Mouse (Mus musculus) thymus, adult 2 months (tissue): ENCODE results near the gene Fam184a. TPM values are rescaled to one million over a fixed set of nuclear protein-coding genes. Genes with fewer than 3 reads are reported as not detected.

Experiments used
- DNase-seq: peaks from one replicate; pipeline ENCODE4 v3.0.0; 2021
- H3K27ac ChIP-seq: fragments of 200-500 bp; 2 replicates; pipeline ENCODE4 v1.5.1; 2012; ENCODE audit warnings: low read length, control low read depth; ENCODE audit not compliant: control insufficient read depth, insufficient read depth
- H3K27me3 ChIP-seq: fragments of 200-500 bp; 2 replicates; pipeline ENCODE4 v1.6.1; 2012; ENCODE audit warnings: mild to moderate bottlenecking, low read length, moderate library complexity, mixed read lengths; ENCODE audit not compliant: control insufficient read depth, insufficient read depth
- H3K36me3 ChIP-seq: fragments of 200-500 bp; 2 replicates; pipeline ENCODE4 v1.6.1; 2012; ENCODE audit warnings: mild to moderate bottlenecking, low read length, moderate library complexity; ENCODE audit not compliant: control insufficient read depth, insufficient read depth
- H3K4me1 ChIP-seq: fragments of 200-500 bp; replicated peaks from 2 replicates; pipeline ENCODE4 v1.6.1; 2012; ENCODE audit warnings: low read length; ENCODE audit not compliant: control insufficient read depth, insufficient read depth
- H3K4me3 ChIP-seq: fragments of 200-500 bp; 2 replicates; pipeline ENCODE4 v1.5.1; 2012; ENCODE audit warnings: mild to moderate bottlenecking, low read length, control low read depth, moderate library complexity; ENCODE audit not compliant: control insufficient read depth, insufficient read depth
- CTCF ChIP-seq: fragments of 200-500 bp; IDR thresholded peaks from 2 replicates; pipeline ENCODE4 v1.5.1; 2012; ENCODE audit warnings: mild to moderate bottlenecking, control low read depth, low read length, moderate library complexity, borderline replicate concordance; ENCODE audit not compliant: control insufficient read depth, poor library complexity, insufficient read depth; ENCODE audit errors: extremely low read depth
- POLR2A ChIP-seq: fragments of 200-500 bp; IDR thresholded peaks from 2 replicates; pipeline ENCODE4 v1.6.1; 2012; ENCODE audit warnings: mild to moderate bottlenecking, low read length, control low read depth, moderate library complexity; ENCODE audit not compliant: control insufficient read depth, poor library complexity, insufficient read depth; ENCODE audit errors: extremely low read depth
- WGBS: fragments of 180-500 bp; shearing (Covaris S2); methylation state at CpG from one replicate; pipeline ENCODE4 v1.1.7; 2018; 5-methylcytosine and 5-hydroxymethylcytosine counted together
- polyA plus RNA-seq: library from polyadenylated mRNA; depleted of rRNA; stranded (reverse); fragments of >200 nt; gene quantifications from 2 replicates; pipeline ENCODE4 v1.2.3, GENCODE M21; 2012

Gene Fam184a
- polyA plus RNA-seq, 1 experiment: 0.69 TPM

DNA sequence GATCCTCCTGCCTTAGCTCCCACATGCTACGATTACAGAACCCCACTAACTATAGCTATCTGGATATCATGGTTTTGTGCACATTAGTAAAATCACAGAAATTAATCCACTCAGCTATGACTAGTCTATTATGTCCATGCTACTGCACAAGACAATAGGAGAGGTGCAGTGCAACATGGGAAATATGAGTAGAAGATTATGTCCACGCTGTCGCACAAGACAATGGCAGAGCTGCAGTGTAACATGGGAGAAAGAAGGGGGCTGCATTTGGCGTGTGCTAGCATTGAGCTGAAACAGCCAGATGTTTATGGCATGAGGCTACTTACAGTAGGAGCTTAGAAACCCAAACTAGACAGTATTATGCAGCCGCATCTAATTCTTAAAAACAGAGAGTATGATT, 8.0 kb downstream of the Fam184a start:
- H3K4me3 ChIP-seq: no peak overlapping the region
- no peaks in the 10 kb centered on the region for H3K36me3 ChIP-seq
- no peak overlapping the region for H3K27ac ChIP-seq
- TF ChIP-seq CTCF: no peak
- no peak for TF ChIP-seq POLR2A
- no peak for DNase-seq
- no peaks in the 10 kb centered on the region for H3K27me3 ChIP-seq
- 93% methylated on average over 5 of the region's 5 CpGs for WGBS
- no peaks in the 10 kb centered on the region for H3K4me1 ChIP-seq

DNA sequence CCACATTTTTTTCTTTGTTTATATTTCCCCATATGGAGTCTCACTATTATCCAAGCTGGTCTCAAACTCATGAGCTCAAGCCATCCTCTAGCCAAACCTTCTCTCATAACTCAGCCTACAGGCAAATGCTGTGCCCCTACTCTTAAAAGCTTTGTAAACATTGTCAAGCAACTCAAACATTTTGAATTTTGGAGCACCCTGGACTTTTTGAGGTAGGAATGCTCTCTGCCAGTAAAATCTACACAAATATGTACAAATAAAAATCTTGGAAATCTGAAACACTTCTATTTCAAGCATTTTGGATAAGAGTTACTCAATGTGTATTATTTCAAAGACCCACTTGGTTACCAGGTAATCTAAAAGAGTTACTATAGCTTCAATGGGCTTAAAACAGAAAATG, 10.9 kb downstream of the Fam184a start:
- no peak for TF ChIP-seq CTCF
- TF ChIP-seq POLR2A: no peak
- Histone ChIP-seq H3K27ac (no peak overlapping the region), H3K36me3 (no peaks in the 10 kb centered on the region), H3K27me3 (no peaks in the 10 kb centered on the region), H3K4me1 (no peaks in the 10 kb centered on the region), H3K4me3 (no peak overlapping the region)
- DNase-seq: no peak

DNA sequence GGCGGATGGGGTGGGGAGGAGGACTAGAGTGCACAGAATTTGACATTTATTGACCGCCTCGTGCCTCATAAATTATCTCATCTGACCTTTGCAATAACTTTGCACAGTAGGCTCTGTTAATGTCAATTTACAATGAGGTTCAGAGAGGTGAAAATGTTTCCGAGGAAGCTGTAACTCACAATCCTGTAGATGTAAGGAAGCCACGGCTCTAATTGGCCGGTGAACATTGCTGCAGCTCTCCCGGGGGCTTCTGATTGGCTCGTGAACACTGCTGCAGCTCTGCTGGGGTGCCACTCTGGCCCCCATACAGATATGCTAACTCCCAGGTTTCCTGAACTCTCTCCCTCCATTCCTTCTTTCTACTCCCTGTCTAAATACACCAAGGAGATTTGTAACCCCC, 12.1 kb downstream of the Fam184a start:
- Histone ChIP-seq H3K27me3 (no peaks in the 10 kb centered on the region), H3K27ac (no peak overlapping the region), H3K4me3 (no peak overlapping the region), H3K36me3 (no peaks in the 10 kb centered on the region), H3K4me1 (no peaks in the 10 kb centered on the region)
- no peak for TF ChIP-seq CTCF
- TF ChIP-seq POLR2A: no peak
- no peak for DNase-seq
- 95% methylated on average over 8 of the region's 8 CpGs for WGBS

DNA sequence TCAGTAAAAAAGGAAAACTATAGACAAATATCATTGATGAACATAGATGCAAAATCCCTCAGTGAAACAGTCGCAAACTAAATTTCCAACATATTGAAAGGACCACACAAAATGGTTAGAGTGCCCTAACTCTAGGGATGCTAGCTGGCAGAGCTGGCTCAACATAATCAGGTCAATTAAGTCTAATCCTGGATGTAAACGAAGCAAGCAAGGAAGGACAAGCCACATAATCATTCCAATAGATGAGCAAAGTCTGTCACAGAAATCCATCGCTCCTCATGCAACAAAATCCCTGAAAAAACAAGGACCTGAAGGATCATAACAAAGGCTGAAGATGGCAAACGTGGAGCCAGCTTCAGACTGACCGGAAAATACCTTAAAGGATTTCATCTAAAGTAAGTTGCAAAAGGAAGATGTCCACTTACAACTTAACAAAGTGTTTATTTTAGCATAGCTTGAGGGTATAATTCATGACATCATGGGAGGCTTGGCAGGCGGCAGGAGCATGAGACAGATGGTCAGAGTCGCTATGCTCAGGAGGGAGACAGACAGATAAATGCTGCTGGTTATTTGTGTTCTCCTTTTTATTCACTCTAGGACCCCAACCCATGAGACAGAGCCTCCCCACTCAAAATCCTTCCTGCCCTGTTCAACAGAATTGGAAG, 15.6 kb downstream of the Fam184a start:
- no peak overlapping the region for H3K4me3 ChIP-seq
- TF ChIP-seq CTCF: no peak
- no peaks in the 10 kb centered on the region for H3K36me3 ChIP-seq
- no peak overlapping the region for H3K27ac ChIP-seq
- DNase-seq: no peak
- 91% methylated on average over 7 of the region's 7 CpGs for WGBS
- H3K27me3 ChIP-seq: no peaks in the 10 kb centered on the region
- H3K4me1 ChIP-seq: no peaks in the 10 kb centered on the region

DNA sequence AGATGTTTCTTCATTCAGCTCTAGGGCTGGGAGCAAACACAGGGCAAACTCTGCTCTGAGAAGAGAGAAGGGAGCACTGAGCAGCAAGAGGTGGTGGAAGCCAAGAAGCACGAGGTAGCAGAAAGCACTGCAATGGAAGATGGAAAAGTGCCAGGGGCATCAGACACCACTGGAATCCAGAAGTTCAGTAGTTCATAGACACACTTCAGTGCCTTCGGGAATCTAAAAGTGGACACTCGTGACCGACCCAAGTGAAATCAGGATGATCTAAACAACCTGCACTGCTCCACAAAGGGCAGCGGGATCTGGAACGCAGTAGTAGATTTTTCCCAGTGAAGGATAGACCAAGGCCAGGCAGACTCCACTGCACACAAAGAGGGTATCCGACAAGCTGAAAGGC, 18.6 kb downstream of the Fam184a start:
- DNase-seq: no peak
- Histone ChIP-seq H3K4me1 (no peaks in the 10 kb centered on the region), H3K27ac (no peak overlapping the region), H3K36me3 (no peaks in the 10 kb centered on the region), H3K4me3 (no peak overlapping the region), H3K27me3 (no peaks in the 10 kb centered on the region)
- WGBS: 96% methylated on average over 7 of the region's 7 CpGs
- TF ChIP-seq CTCF: no peak
- no peak for TF ChIP-seq POLR2A

DNA sequence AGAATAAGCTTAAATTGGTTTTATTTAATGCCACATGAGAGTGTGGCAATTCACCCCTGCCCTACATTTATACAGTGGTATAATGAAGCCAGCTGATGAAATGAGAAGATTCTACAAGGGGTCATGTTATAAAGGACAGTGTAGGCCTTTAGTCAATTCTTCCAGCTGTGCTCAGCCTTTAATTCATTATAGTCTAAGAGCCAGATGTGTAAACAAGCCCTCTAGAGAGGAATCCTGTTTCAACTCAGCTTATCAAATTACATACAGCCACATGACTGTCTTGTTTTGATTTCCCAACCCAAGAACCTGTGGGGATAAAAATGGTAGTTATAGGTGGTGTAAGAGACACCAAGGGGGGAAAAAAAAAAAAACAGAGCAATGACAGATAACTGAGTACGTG, 22.0 kb downstream of the Fam184a start:
- Histone ChIP-seq H3K36me3 (no peaks in the 10 kb centered on the region), H3K27me3 (no peaks in the 10 kb centered on the region), H3K4me1 (no peaks in the 10 kb centered on the region), H3K27ac (no peak overlapping the region), H3K4me3 (no peak overlapping the region)
- WGBS: 77% methylated on average over 1 of the region's 1 CpGs
- TF ChIP-seq CTCF (no peak), POLR2A (no peak)
- no peak for DNase-seq

DNA sequence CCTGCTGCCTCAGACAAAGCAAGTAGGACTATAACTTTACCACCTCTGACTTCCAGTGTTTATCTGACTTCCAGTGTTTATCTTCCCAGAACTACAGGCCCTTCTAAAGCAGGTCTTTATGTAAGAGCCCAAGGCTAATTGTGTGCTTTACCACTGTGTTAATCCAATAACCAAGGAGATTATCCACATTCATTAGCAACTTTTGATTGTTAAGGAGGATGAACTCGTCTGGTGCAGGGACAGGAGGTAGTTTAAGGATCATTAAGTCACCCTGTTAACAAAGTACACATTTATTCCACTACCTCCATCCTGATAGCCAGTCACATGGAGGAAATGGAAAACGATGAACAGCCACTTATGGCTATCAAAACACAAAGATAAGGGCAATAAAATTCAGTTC, 25.6 kb downstream of the Fam184a start:
- 82% methylated on average over 2 of the region's 2 CpGs for WGBS
- no peak for TF ChIP-seq POLR2A
- TF ChIP-seq CTCF: no peak

More for the DNA sequence above, 25.6 kb downstream of the Fam184a start:
- Histone ChIP-seq H3K27me3 (no peaks in the 10 kb centered on the region), H3K4me1 (no peaks in the 10 kb centered on the region), H3K36me3 (no peaks in the 10 kb centered on the region), H3K27ac (no peak overlapping the region), H3K4me3 (no peak overlapping the region)
- DNase-seq: no peak
